8 mouse cellular contexts compared by ENCODE assay signal in the genomic region with DNA sequence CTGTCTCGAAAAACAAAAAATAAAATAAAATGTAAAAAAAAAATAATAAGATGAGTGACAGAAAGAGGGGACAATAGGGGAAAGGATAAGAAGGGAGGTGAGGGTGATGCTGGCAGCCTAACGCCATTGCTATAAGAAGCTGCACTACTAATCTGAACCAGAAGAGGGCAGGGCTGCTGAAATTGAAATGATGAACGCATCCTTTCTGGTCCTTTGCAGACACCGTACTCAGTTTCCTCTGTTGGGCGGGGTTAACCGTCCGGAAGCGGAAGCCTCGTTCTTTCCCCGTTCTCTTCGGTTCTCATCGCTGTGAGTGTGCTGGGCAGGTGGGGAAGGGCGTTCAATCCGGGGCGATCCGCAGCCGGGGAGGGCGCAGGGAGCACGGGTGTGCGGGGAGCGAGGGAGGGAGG. TPM values are rescaled to one million over a fixed set of nuclear protein-coding genes. Genes with fewer than 3 reads are reported as not detected.
DNase-seq lines count a peak whose midpoint lies in the region; ATAC-seq and TF ChIP-seq lines count a peak whose summit lies in the region.

A gene (plus strand): TSS at position 224 of the 410 bp plus-strand sequence.

- H3K36me3 ChIP-seq in neural tube, embryonic 15.5 days, result peaks cover 24% of the 10 kb centered on the region

- H3K4me3 ChIP-seq in layer of hippocampus, adult 2 months, result peak within 1 kb of the TSS; percentile 93
- peak within 1 kb of the TSS; percentile 78 for H3K4me3 ChIP-seq in lung, adult 2 months (replicated peaks; ENCODE audit: extremely low read depth, low read depth, low read length)
- peak within 1 kb of the TSS; percentile 95 for H3K4me3 ChIP-seq in neural tube, embryonic 15.5 days (replicated peaks)

- peaks cover 13% of the 10 kb centered on the region for H3K4me1 ChIP-seq in lung, adult 2 months (ENCODE audit: control insufficient read depth, insufficient read depth, low read length)
- H3K4me1 ChIP-seq in neural tube, embryonic 15.5 days, result peaks cover 37% of the 10 kb centered on the region

- peak within 1 kb of the TSS; percentile 95 for H3K27ac ChIP-seq in layer of hippocampus, adult 2 months
- peak within 1 kb of the TSS; percentile 91 for H3K27ac ChIP-seq in neural tube, embryonic 15.5 days (replicated peaks)

- peak; percentile 80 for TF ChIP-seq CTCF in layer of hippocampus, adult 2 months (conservative IDR thresholded peaks at IDR 0.05)
- TF ChIP-seq CTCF in lung, adult 2 months (IDR thresholded peaks at IDR 0.05; ENCODE audit: insufficient read depth, low read length), result peak; percentile 61

- no peaks in the 10 kb centered on the region for H3K9me3 ChIP-seq in neural tube, embryonic 15.5 days (replicated peaks)

- ATAC-seq in neural tube, embryonic 15.5 days (ENCODE audit: low FRiP score), result peak; percentile 87

- WGBS in lung, adult 2 months, result under 1% methylated on average over 20 of the region's 21 CpGs
- WGBS in neural tube, embryonic 15.5 days, result under 1% methylated on average over 16 of the region's 21 CpGs

- peak; percentile 93; the same call in 1 of the 2 replicates for TF ChIP-seq POLR2A in lung, adult 2 months (IDR thresholded peaks at IDR 0.05; ENCODE audit: borderline replicate concordance, extremely low read depth, low read depth, low read length)

- peak; percentile 87 for DNase-seq in MEL-GATA-1-ER (ENCODE audit: extremely low read depth, low read depth)
- peak; percentile 97 for DNase-seq in cerebellum, adult 8-10 months
- DNase-seq in forelimb bud, embryonic 11.5 days (ENCODE audit: low read depth, low spot score), result peak; percentile 98
- peak; percentile 96 for DNase-seq in heart, postnatal 4 days
- peak; percentile 95 to 97 for DNase-seq in layer of hippocampus, adult 2 months (ENCODE audit: low spot score in 2 of 2)
- DNase-seq in lung, adult 2 months, result peak; percentile 90
- DNase-seq in testis, postnatal 10 days (ENCODE audit: low spot score), result peak; percentile 94

- H3K27me3 ChIP-seq in neural tube, embryonic 15.5 days (replicated peaks), result 0 out of 2 replicates have a peak, but pooled peaks cover 3% of the 10 kb centered on the region

- peak within 1 kb of the TSS; percentile 88 for H3K4me2 ChIP-seq in neural tube, embryonic 15.5 days

- H3K9ac ChIP-seq in neural tube, embryonic 15.5 days (replicated peaks), result peak within 1 kb of the TSS; percentile 86

RNA-seq across cellular contexts. Expression of the gene that starts here (rescaled TPM):
- 100 to 1,000 TPM; 922 to 952 TPM for total RNA-seq in heart, postnatal 4 days (2021)
- 100 to 1,000 TPM; 905 to 943 TPM for total RNA-seq in layer of hippocampus, adult 2 months (2021)
- 390 and 404 TPM in 2 replicates for polyA plus RNA-seq in lung, adult 2 months (2012; rRNA removed)
- 804 and 844 TPM in 2 replicates for polyA plus RNA-seq in neural tube, embryonic 15.5 days (2015; fragmentation: Nextera tagmentation; extraction: Ambion mirVana)

Comparison
In these comparisons a context has a peak if more than half of its experiments do, and no peak if none do; other contexts are left out.
1. Peak in every context shown above with its lines: DNase-seq, ATAC-seq, H3K4me3 ChIP-seq and H3K27ac ChIP-seq.